In the genomic region with DNA sequence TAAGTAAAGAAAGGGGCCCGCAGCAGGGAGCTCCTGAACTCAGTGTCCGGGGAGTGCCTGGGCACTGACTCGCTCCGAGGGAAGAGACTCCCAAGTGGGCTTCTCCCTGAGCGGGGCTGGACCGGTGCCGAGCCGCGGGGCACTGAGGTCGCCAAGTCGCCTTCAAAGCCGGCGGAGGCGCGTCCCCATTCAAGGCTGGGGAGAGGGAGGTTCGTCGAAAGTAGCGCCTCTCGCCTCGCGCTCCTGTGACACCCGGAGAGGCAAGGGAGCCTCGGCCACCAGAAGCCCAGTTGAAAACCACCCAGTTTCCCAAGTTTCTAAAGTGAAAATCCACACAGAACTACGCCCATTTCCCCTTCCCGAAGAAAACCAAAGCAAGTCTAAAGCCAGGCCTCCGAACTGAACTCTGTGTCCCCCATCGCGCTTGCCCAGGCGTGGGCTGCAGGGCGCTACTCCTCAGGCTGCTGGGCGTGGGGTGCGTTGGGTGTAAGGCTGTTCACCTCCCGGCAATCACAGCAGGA, we compare ENCODE assay signal across 8 mouse cellular contexts.
A peak's percentile ranks its signal among the peaks of the same experiment; 100 is the strongest.
DNase-seq lines count a peak whose midpoint lies in the region; ATAC-seq and TF ChIP-seq lines count a peak whose summit lies in the region.

No protein-coding gene starts in this region.

- no peak for ATAC-seq in intestine, embryonic 14.5 days (replicated peaks; ENCODE audit: low FRiP score, low TSS enrichment, low read depth)
- ATAC-seq in liver, postnatal 0 days, result no peak

- H3K27ac ChIP-seq in left cerebral cortex, adult 2 months, result no peak overlapping the region
- H3K27ac ChIP-seq in brown adipose tissue, adult 24 weeks (replicated peaks; ENCODE audit: low read depth, low read length), result peak overlapping the region; percentile 61
- no peak overlapping the region for H3K27ac ChIP-seq in intestine, embryonic 14.5 days (ENCODE audit: low read depth)
- no peak overlapping the region for H3K27ac ChIP-seq in liver, postnatal 0 days (ENCODE audit: low read depth)

- DNase-seq in left cerebral cortex, adult 2 months (ENCODE audit: extremely low spot score in 1 of 2, low spot score in 2 of 2), result no peak
- DNase-seq in left cerebral cortex, adult 8-10 months (ENCODE audit: low spot score in 2 of 2), result no peak
- peak; percentile 45 for DNase-seq in gastrocnemius, postnatal 25 days
- peak; percentile 79 for DNase-seq in intestine, embryonic 14.5 days (ENCODE audit: low spot score)
- peak; percentile 47 for DNase-seq in liver, postnatal 0 days
- DNase-seq in retina, postnatal 1 day, result peak; percentile 60
- DNase-seq in left cerebral cortex, adult 9 months (ENCODE audit: low spot score in 2 of 2), result no peak

- no peak for TF ChIP-seq EP300 in liver, postnatal 0 days (IDR thresholded peaks at IDR 0.05; ENCODE audit: low read depth)

- intact Hi-C loops in left cerebral cortex, adult 2 months (cut with DNase I), result loop anchor here (5.0 kb wide), 2 partner anchors 1560 to 1580 kb away; no protein-coding TSS in a partner anchor

- under 1% methylated on average over 33 of the region's 33 CpGs for WGBS in intestine, embryonic 14.5 days
- WGBS in liver, postnatal 0 days (ENCODE audit: insufficient replicate concordance), result 1% methylated on average over 33 of the region's 33 CpGs

- H3K4me3 ChIP-seq in left cerebral cortex, adult 2 months, result peak overlapping the region; percentile 44
- peak overlapping the region; percentile 67 for H3K4me3 ChIP-seq in brown adipose tissue, adult 24 weeks (ENCODE audit: insufficient read depth, low read depth, low read length)
- H3K4me3 ChIP-seq in intestine, embryonic 14.5 days (ENCODE audit: low read depth, low read length), result peak overlapping the region; percentile 30
- peak overlapping the region; percentile 45 for H3K4me3 ChIP-seq in liver, postnatal 0 days (ENCODE audit: low read depth, low read length)

- H3K27me3 ChIP-seq in intestine, embryonic 14.5 days (replicated peaks; ENCODE audit: control insufficient read depth, insufficient read depth, low read length), result peaks cover 75% of the 10 kb centered on the region
- peaks cover 56% of the 10 kb centered on the region for H3K27me3 ChIP-seq in liver, postnatal 0 days (ENCODE audit: insufficient read depth, low read length)

- H3K4me1 ChIP-seq in brown adipose tissue, adult 24 weeks (ENCODE audit: control insufficient read depth, insufficient read depth, insufficient read length, low read length), result peaks cover 2% of the 10 kb centered on the region; the same call in 1 of the 2 replicates
- peaks cover 32% of the 10 kb centered on the region; the same call in 1 of the 2 replicates for H3K4me1 ChIP-seq in intestine, embryonic 14.5 days (replicated peaks; ENCODE audit: control insufficient read depth, insufficient read depth, low read length)
- peaks cover 36% of the 10 kb centered on the region for H3K4me1 ChIP-seq in liver, postnatal 0 days (ENCODE audit: insufficient read depth)

- H3K36me3 ChIP-seq in intestine, embryonic 14.5 days (ENCODE audit: control insufficient read depth, insufficient read depth, low read length), result no peaks in the 10 kb centered on the region
- no peaks in the 10 kb centered on the region for H3K36me3 ChIP-seq in liver, postnatal 0 days (replicated peaks; ENCODE audit: insufficient read depth, low read length)

- H3K9ac ChIP-seq in intestine, embryonic 14.5 days (ENCODE audit: low read length), result no peak overlapping the region
- peak overlapping the region; percentile 50 for H3K9ac ChIP-seq in liver, postnatal 0 days (replicated peaks)

- no peak for TF ChIP-seq CTCF in left cerebral cortex, adult 2 months (IDR thresholded peaks at IDR 0.05)
- no peak for TF ChIP-seq CTCF in liver, postnatal 0 days (IDR thresholded peaks at IDR 0.05; ENCODE audit: low read depth)

- H3K4me2 ChIP-seq in intestine, embryonic 14.5 days (ENCODE audit: low read length), result peak overlapping the region; percentile 50
- peak overlapping the region; percentile 78 for H3K4me2 ChIP-seq in liver, postnatal 0 days (ENCODE audit: low read depth, low read length)

- H3K9me3 ChIP-seq in intestine, embryonic 14.5 days (ENCODE audit: control insufficient read depth, low read length), result no peaks in the 10 kb centered on the region
- H3K9me3 ChIP-seq in liver, postnatal 0 days (ENCODE audit: low read length), result no peaks in the 10 kb centered on the region

Comparison
In these comparisons a context has a peak if more than half of its experiments do, and no peak if none do; other contexts are left out.
1. DNase-seq: peak in gastrocnemius, postnatal 25 days (single experiment), intestine, embryonic 14.5 days (single experiment), liver, postnatal 0 days (single experiment) and retina, postnatal 1 day (single experiment); none in left cerebral cortex, adult 2 months (0 of 2), left cerebral cortex, adult 8-10 months (0 of 2) and left cerebral cortex, adult 9 months (0 of 2).
2. Peak in every context shown above with its lines, with median percentiles within 50 percentile points of each other: H3K4me3 ChIP-seq.